Mouse (Mus musculus) G1E (cell line): ENCODE measurements around the gene Tekt4.

Experiments used
- CTCF ChIP-seq: IDR thresholded peaks from 2 replicates; pipeline ENCODE4 v1.5.1; 2012; ENCODE audit warnings: low read depth, low read length, inconsistent platforms, mixed read lengths
- GATA1 ChIP-seq: IDR thresholded peaks from 2 replicates; pipeline ENCODE4 v1.6.1; 2012; ENCODE audit warnings: borderline replicate concordance, low read length, inconsistent platforms, mixed read lengths
- POLR2AphosphoS5 ChIP-seq: IDR thresholded peaks from 2 replicates; pipeline ENCODE4 v1.6.1; 2012; ENCODE audit warnings: low read depth, low read length, inconsistent platforms; ENCODE audit not compliant: insufficient replicate concordance
- TAL1 ChIP-seq: conservative IDR thresholded peaks from 2 replicates; pipeline ENCODE4 v1.6.1; 2012; ENCODE audit warnings: low read depth, low read length, inconsistent platforms, mixed read lengths

GRCm38 (mm10) chr17:25511876-25512275 lies 57.5 kb downstream of the Tekt4 start:
- TF ChIP-seq CTCF (no peak), POLR2AphosphoS5 (no peak), TAL1 (no peak), GATA1 (no peak)
